Mouse (Mus musculus) stomach, postnatal 0 days (tissue): Measurements from ENCODE around the gene Elp1. TPM values are rescaled to one million over a fixed set of nuclear protein-coding genes. Genes with fewer than 3 reads are reported as not detected.
A peak's percentile ranks its signal among the peaks of the same experiment; 100 is the strongest.

Experiments used
- ATAC-seq: fragments of 200-750 bp; cut with Nextera tagmentation; 2 replicates; pipeline ENCODE4 v1.8.0; 2017; ENCODE audit not compliant: low FRiP score, low TSS enrichment
- DNase-seq: peaks from one replicate; pipeline ENCODE4 v3.0.0-alpha.2; 2016; ENCODE audit warnings: low spot score
- H3K27ac ChIP-seq: fragments of 300-500 bp; sonication (generic); replicated peaks from 2 replicates; pipeline ENCODE4 v1.5.1; 2014; ENCODE audit warnings: mild to moderate bottlenecking, control low read depth
- H3K27me3 ChIP-seq: fragments of 300-500 bp; sonication (generic); 2 replicates; pipeline ENCODE4 v1.6.1; 2014; ENCODE audit warnings: low read length; ENCODE audit not compliant: control insufficient read depth, insufficient read depth
- H3K36me3 ChIP-seq: fragments of 300-500 bp; sonication (generic); 2 replicates; pipeline ENCODE4 v1.6.1; 2014; ENCODE audit warnings: low read length, mixed read lengths; ENCODE audit not compliant: control insufficient read depth, insufficient read depth
- H3K4me1 ChIP-seq: fragments of 300-500 bp; sonication (generic); replicated peaks from 2 replicates; pipeline ENCODE4 v1.6.1; 2014; ENCODE audit warnings: antibody characterized with exemption; ENCODE audit not compliant: control insufficient read depth, insufficient read depth
- H3K4me2 ChIP-seq: fragments of 300-500 bp; sonication (generic); replicated peaks from 2 replicates; pipeline ENCODE4 v1.6.1; 2014; ENCODE audit warnings: low read depth, mild to moderate bottlenecking, control low read depth, moderate library complexity
- H3K4me3 ChIP-seq: fragments of 300-500 bp; sonication (generic); 2 replicates; pipeline ENCODE4 v1.5.1; 2014; ENCODE audit warnings: low read depth, low read length, control low read depth
- H3K9ac ChIP-seq: fragments of 300-500 bp; sonication (generic); 2 replicates; pipeline ENCODE4 v1.6.1; 2014; ENCODE audit warnings: mild to moderate bottlenecking, low read length, control low read depth, mixed read lengths
- H3K9me3 ChIP-seq: fragments of 300-500 bp; sonication (generic); 2 replicates; pipeline ENCODE4 v1.6.1; 2016; ENCODE audit warnings: low read length; ENCODE audit not compliant: control insufficient read depth
- CTCF ChIP-seq: IDR thresholded peaks from 2 replicates; pipeline ENCODE4 v1.5.1; 2016; ENCODE audit warnings: antibody characterized with exemption, low read depth, mild to moderate bottlenecking, moderate library complexity
- EP300 ChIP-seq: optimal IDR thresholded peaks from 2 replicates; pipeline ENCODE3; 2016; ENCODE audit warnings: antibody characterized with exemption
- WGBS: fragments of 180-500 bp; shearing (Covaris S2); extraction: QIAGEN DNeasy Blood & Tissue Kit; methylation state at CpG from one replicate; pipeline ENCODE4 v1.1.7; 2014; 5-methylcytosine and 5-hydroxymethylcytosine counted together
- polyA plus RNA-seq: library from polyadenylated mRNA; unstranded; fragments of >200 nt; fragmentation: Nextera tagmentation; extraction: Ambion mirVana; gene quantifications from 2 replicates; pipeline ENCODE4 v1.2.1, GENCODE M21; 2015

The Elp1 gene
- polyA plus RNA-seq, result 10.3 and 11.3 TPM in 2 replicates

DNA sequence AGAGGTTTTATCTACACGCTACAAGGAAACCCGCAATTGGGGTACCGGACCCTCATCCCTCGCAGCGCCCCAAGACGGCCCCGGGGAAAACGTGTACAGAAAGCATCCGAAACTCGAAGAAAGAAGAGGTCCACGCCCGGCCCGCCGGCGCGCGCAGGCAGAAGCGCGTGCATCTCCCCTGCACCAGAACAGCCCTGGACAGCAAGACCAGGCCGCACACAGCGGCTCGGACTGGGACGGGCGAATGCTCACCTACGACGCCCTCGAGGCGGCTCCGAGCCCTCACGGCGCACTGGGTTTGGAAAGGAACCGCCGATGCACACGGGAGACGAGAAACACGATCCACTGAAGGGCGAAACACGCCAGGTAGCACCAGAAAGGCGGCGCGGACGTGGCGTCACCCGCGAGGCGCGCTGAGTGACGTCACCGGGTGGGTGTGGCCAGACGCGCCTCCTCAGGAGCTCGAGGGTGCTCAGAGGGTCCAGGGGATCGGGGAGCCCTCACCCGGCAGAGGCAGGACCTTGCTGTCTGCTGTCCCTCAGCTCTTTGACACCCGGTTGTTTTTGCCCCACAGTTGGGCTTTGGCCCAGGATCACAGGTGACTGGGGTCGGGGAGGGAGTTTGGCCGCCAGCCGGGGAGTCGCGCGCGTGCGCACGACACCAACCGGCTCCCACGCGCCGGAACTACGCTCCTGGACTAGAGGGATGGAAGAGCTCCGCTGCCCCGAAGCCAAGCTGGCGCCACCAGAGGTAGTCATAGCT lies at the start of gene Elp1, which contains the start of gene Fam206a:
Gene Elp1, minus strand, starts transcription at position 425 of the 762 bp plus-strand sequence.
Gene Fam206a, plus strand, starts transcription at position 439 of the 762 bp plus-strand sequence.
- no peaks in the 10 kb centered on the region for H3K9me3 ChIP-seq
- WGBS, result under 1% methylated on average over 72 of the region's 72 CpGs
- no peak for TF ChIP-seq CTCF
- no peak for TF ChIP-seq EP300
- no peaks in the 10 kb centered on the region for H3K27me3 ChIP-seq
- DNase-seq (peak; percentile 95), ATAC-seq (peak; percentile 96)
- peak within 1 kb of the TSS; percentile 95 for H3K4me2 ChIP-seq
- H3K4me1 ChIP-seq, result peaks cover 6% of the 10 kb centered on the region; the same call in 1 of the 2 replicates
- H3K9ac ChIP-seq, result peak within 1 kb of the TSS; percentile 92
- peak within 1 kb of the TSS; percentile 93 for H3K4me3 ChIP-seq
- peaks cover 8% of the 10 kb centered on the region for H3K36me3 ChIP-seq
- H3K27ac ChIP-seq, result peak within 1 kb of the TSS; percentile 82

DNA sequence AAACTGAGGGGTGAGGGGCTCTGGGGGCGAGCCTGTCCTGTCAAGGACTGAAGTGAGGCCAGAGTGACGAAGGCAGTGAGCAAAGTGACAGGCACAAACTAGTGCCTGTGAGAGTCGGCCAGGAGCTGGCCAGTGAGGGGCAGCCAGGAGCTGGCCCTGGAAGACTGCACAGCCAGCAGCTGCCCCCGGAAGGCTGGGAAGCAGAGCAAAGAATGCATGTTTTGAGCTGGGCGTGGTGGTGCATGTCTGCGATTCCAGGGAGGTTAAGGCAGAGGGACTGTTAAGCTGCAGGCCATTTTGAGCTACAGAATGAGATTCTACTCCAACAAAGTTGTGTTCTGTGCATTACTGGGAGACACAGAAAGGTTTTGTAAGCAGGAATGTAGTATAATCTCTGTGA lies 48.6 kb upstream of the Elp1 start:
- Histone ChIP-seq H3K9me3 (no peaks in the 10 kb centered on the region), H3K9ac (no peak overlapping the region), H3K27me3 (no peaks in the 10 kb centered on the region), H3K4me2 (no peak overlapping the region), H3K4me1 (peaks cover 2% of the 10 kb centered on the region; the same call in 1 of the 2 replicates), H3K27ac (no peak overlapping the region), H3K4me3 (no peak overlapping the region), H3K36me3 (no peaks in the 10 kb centered on the region)
- no peak for ATAC-seq
- DNase-seq, result no peak
- TF ChIP-seq CTCF, result peak; percentile 18; the same call in 1 of the 2 replicates
- TF ChIP-seq EP300, result no peak
- WGBS, result 21% methylated on average over 6 of the region's 6 CpGs

DNA sequence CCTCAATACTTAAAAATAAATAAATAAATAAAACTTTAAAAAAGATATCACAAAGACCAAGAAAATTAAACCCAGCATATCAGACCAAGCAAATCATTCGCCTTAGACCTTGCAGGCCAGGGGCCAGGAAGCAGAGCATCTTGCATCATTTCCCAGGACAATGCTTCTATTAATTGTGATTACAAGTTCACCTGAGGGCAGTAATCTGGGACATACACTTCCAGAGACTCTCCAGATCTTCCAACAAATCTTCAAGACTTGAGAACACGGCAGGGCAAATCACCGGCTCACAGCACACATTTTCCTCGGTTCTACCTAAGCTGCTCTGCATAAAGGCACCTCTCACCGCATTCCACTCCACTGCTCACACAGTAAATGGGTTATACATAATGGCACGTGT lies 45.9 kb upstream of the Elp1 start:
- Histone ChIP-seq H3K27me3 (no peaks in the 10 kb centered on the region), H3K4me2 (no peak overlapping the region), H3K4me3 (no peak overlapping the region), H3K27ac (no peak overlapping the region), H3K9me3 (no peaks in the 10 kb centered on the region), H3K36me3 (no peaks in the 10 kb centered on the region; the same call in 1 of the 2 replicates), H3K9ac (no peak overlapping the region), H3K4me1 (peaks cover 2% of the 10 kb centered on the region; the same call in 1 of the 2 replicates)
- TF ChIP-seq CTCF, result no peak
- TF ChIP-seq EP300, result no peak
- ATAC-seq (no peak), DNase-seq (no peak)
- WGBS, result 88% methylated on average over 6 of the region's 6 CpGs

DNA sequence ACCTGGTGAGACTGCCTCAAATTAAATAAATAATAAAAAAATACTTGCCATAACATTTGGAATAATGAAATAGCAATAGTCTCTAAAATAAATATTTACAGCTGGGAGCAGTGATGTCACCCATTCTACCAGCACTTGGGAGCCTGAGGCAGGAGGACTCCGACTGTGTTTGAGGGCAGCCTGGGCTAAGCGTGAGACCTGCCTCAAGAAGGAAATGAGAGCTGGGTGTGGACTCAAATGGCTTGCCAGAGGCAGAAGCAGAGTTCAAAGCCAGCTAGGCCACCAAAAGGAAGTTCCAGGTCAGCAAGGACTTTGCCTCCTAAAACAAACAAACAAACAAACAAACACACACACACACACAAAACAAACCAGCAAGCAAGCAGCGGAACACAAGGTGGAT lies 45.3 kb upstream of the Elp1 start:
- TF ChIP-seq CTCF (no peak), EP300 (no peak)
- Histone ChIP-seq H3K9me3 (no peaks in the 10 kb centered on the region), H3K27ac (no peak overlapping the region), H3K27me3 (no peaks in the 10 kb centered on the region), H3K4me2 (no peak overlapping the region), H3K9ac (no peak overlapping the region), H3K36me3 (no peaks in the 10 kb centered on the region; the same call in 1 of the 2 replicates), H3K4me3 (no peak overlapping the region), H3K4me1 (peaks cover 2% of the 10 kb centered on the region; the same call in 1 of the 2 replicates)
- ATAC-seq, result no peak
- no peak for DNase-seq
- 89% methylated on average over 3 of the region's 3 CpGs for WGBS

DNA sequence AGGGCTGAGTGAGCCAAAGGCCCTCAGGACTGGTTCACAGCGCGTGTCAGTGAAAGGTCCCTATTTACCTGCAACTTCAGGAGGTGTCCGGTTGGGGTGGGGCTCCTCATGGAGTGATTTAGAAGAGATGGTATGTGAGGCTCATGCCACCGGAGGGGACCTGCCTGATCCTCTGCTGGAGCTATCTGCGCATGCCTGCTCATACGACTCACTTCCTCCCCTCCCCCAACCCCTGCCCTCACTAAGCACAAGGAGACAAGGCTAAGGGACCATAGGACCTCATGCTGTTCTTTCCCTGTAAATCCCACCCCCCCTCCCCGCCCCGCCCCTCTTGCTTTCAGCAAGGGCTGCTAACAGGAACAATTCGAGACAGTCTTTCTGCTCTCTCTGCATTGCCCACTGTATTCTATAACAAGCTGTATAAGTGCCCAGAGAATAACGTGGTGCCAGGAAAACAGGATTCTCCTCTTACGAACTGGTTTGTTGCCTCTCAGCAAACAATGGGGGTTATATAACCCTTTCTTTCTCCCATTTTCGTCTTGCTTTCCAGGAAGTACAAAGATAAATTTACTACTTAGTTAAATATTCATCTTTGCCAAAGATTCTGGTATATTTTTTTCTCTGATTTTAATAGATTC lies 43.9 kb upstream of the Elp1 start:
- WGBS, result 67% methylated on average over 12 of the region's 12 CpGs

DNA sequence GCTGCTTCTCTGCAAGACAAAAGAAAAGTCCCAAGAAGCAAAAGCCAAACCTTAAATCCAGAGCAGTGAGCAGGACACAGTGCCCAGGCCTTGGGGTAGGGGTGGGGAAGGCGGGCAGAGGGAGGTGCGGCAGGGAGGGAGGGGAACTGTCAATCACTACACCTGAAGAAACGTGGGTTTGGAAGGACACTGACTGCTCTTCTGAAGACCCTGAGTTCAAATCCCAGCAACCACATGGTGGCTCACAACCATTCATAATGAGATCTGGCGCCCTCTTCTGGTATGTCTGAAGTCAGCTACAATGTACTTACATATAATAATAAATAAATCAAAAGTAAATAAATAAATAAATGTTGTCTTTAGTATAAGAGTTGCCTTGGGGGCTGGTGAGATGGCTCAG lies 42.8 kb upstream of the Elp1 start:
- TF ChIP-seq EP300, result no peak
- no peak for TF ChIP-seq CTCF
- no peaks in the 10 kb centered on the region for H3K27me3 ChIP-seq
- no peaks in the 10 kb centered on the region for H3K9me3 ChIP-seq
- no peak overlapping the region for H3K4me3 ChIP-seq
- H3K4me2 ChIP-seq, result no peak overlapping the region
- no peaks in the 10 kb centered on the region; the same call in 1 of the 2 replicates for H3K36me3 ChIP-seq
- H3K9ac ChIP-seq, result no peak overlapping the region
- no peak for ATAC-seq
- DNase-seq, result no peak
- H3K4me1 ChIP-seq, result no peaks in the 10 kb centered on the region
- 81% methylated on average over 4 of the region's 4 CpGs for WGBS
- H3K27ac ChIP-seq, result no peak overlapping the region

More for the DNA sequence above, 43.9 kb upstream of the Elp1 start:
- no peak for DNase-seq
- Histone ChIP-seq H3K27me3 (no peaks in the 10 kb centered on the region), H3K4me1 (peaks cover 2% of the 10 kb centered on the region; the same call in 1 of the 2 replicates), H3K4me3 (no peak overlapping the region), H3K27ac (no peak overlapping the region), H3K9me3 (no peaks in the 10 kb centered on the region), H3K36me3 (no peaks in the 10 kb centered on the region; the same call in 1 of the 2 replicates), H3K4me2 (no peak overlapping the region), H3K9ac (no peak overlapping the region)
- TF ChIP-seq CTCF, result no peak
- TF ChIP-seq EP300, result no peak
- ATAC-seq, result no peak
